Mouse (Mus musculus) T-helper 17 cell (primary cell): Measurements from ENCODE around the gene Rack1.

Experiments
- in situ Hi-C, 2 experiments: fragments of 300-600 bp; cut with MboI, MseI; formaldehyde crosslinking; loops; 1 replicate in 1 of 2; 2 replicates in 1 of 2; pipeline ENCODE4 v1.15.1; 2025; ENCODE audit warnings: high pct_unique_total_duplicates in 2 of 2

Gene Rack1

GRCm38 (mm10) chr11:48793184-48793583 lies 6.9 kb upstream of the Rack1 start:
- in situ Hi-C loops, result loop anchor here (5.0 kb wide), 2 partner anchors 59 to 64 kb away; no protein-coding TSS in a partner anchor

GRCm38 (mm10) chr11:48795221-48795620 lies 4.9 kb upstream of the Rack1 start:
- in situ Hi-C loops, result loop anchor here in 1 of 2 experiments (5.0 kb wide), 1 partner anchor 407 kb away; the partner anchor contains the start of gene Zfp62

DNA sequence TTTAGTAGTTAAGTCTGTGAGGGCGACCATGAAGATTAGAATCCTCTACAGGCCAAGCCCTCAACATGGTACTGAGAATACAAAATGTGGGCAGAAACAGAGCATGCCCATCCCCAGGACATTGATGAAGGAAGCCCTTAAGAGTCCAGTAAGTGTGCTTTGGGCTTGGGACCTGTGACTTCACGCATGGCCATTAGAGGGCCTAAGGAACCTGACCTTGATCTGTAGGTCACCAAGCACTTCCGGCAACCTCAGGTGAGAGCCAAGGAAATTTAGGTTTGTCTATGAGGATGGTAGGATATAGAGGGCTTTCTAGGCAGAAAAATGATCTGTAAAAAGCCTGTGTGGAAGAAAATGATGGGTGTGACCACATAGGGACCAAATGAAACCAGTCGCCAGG lies 3.8 kb upstream of the Rack1 start:
- in situ Hi-C loops, result loop anchor here in 1 of 2 experiments (5.0 kb wide), 1 partner anchor 406 kb away; the partner anchor contains the start of gene Zfp62

DNA sequence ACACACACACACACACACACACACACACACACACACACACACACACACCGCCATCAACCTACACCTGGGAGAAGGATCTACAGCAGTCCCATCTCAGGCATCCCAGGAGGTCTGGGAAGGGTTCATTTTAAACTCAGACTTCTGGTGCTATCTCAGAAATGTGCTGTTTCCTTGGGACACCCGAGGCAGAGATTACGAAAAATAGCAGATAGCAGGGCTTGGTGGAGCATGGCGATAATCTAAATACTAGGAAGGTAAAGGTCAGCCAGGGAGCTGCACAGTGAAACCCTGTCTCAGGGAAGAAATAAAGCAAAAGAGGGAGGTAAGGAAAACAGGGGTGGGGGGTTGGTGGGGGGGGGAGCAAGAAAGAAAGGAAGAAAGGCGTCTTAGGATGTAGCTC lies 2.8 kb upstream of the Rack1 start:
- in situ Hi-C loops, result loop anchor here in 1 of 2 experiments (5.0 kb wide), 1 partner anchor 405 kb away; the partner anchor contains the start of gene Zfp62

- in situ Hi-C loops, result loop anchor here in 1 of 2 experiments (5.0 kb wide), 1 partner anchor 404 kb away; the partner anchor contains the start of gene Zfp62
These were observed 1.8 kb upstream of the Rack1 start for GRCm38 (mm10) chr11:48798308-48798707.

DNA sequence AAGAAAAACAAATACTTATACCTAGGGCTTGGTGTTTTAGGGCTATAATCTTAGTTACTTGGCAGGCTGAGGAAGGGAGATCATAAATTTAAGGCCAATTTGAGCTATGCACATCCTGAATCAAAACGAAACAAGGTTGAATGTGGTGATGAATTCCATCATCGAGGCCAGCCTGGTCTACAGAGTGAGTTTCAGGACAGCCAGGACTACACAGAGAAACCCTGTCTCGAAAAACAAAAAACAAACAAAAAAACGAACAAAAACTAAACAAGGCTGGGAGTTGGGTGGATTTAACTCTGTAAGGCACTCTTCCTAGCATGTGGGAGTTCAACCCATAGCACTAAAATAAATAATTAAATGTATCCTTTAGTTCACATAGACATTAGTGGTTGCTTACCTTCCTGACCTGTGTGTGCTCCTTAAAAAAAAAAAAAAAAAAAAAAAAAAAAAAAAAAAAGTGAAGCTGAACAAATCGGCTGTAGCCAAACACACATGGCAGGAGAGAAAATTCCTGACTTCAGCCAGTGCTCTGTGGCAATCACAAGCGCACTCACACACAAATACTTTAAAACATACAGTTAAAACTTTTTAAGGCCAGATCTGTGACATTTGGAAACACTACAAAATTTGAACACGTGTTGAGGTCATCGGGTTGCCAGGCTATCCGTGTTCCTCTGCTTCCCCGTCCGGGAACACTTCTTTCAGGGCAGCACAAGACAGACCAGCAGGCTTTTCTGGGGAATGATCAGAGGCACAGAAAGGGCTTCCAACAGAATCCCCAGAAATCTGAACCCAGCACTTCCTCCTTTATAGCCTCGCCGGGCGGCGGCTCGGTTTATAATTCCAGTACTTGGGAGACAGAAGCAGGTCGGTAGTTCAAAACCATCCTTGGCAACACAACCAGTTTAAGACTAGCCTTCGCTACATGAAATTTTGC lies 880 bp upstream of the Rack1 start:
- in situ Hi-C loops, result loop anchor here in 1 of 2 experiments (5.0 kb wide), 1 partner anchor 403 kb away; the partner anchor contains the start of gene Zfp62

- in situ Hi-C loops, result loop anchor here (10.0 to 25.0 kb wide), 2 partner anchors 403 to 910 kb away; partner anchors contain the start of genes Cnot6 (in 1 of the 2) and Zfp62 (in 1 of the 2)
These were observed 2.0 kb downstream of the Rack1 start for GRCm38 (mm10) chr11:48801831-48802772.

DNA sequence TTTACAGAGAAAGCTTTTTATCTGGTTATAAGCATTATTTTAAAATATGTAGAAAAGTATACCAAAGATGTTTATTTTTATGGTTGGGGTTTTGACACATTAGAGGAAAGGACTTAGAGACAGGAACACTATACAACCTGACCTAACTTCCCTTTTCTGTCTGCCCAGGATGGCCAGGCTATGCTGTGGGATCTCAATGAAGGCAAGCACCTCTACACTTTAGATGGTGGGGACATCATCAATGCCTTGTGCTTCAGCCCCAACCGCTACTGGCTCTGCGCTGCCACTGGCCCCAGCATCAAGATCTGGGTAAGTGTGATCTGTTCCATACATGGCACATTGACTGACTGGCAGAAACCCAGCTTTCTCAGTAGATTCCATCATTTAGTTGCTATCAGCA lies 3.9 kb downstream of the Rack1 start:
- in situ Hi-C loops, result loop anchor here (10.0 to 25.0 kb wide), 2 partner anchors 401 to 908 kb away; partner anchors contain the start of genes Cnot6 (in 1 of the 2) and Zfp62 (in 1 of the 2)

- in situ Hi-C loops, result loop anchor here (10.0 to 25.0 kb wide), 2 partner anchors 400 to 907 kb away; partner anchors contain the start of genes Cnot6 (in 1 of the 2) and Zfp62 (in 1 of the 2)
These were observed 4.8 kb downstream of the Rack1 start for GRCm38 (mm10) chr11:48804922-48805321.

DNA sequence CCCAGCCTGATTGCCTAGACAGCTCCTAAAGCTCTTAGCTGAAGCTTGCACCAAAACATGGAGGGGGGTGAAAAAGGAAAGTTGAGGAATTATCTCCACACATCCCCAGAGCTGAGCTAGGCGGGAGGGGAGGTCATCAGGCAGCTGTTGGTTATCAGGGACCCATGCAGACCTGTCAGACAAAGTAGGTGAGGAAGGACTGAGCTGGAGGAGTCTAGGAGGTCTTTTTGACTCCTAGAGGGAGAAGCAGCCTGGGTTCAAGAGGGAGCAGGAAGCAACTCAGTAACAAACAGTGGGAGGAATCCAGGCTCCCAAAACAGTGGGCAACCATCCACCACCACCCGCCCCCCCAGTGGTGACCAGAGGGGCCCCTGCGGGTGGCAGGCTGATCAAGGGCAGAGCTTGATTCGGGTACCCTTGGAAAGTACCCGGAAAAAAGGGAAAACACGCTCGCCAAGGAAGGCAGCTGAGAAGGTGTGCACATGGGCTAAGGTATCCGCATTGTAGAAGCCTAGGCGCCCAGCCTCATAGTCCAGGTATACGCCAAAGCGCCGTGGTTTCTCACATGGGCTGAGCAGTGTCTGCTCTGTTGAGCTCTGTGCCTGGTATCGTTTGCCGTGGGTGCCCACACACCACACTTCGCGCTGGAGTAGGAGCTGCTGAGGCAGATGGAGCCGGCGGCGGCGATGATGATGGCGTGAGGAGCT lies 6.9 kb downstream of the Rack1 start:
- in situ Hi-C loops, result loop anchor here (10.0 to 25.0 kb wide), 2 partner anchors 398 to 905 kb away; partner anchors contain the start of genes Cnot6 (in 1 of the 2) and Zfp62 (in 1 of the 2)

DNA sequence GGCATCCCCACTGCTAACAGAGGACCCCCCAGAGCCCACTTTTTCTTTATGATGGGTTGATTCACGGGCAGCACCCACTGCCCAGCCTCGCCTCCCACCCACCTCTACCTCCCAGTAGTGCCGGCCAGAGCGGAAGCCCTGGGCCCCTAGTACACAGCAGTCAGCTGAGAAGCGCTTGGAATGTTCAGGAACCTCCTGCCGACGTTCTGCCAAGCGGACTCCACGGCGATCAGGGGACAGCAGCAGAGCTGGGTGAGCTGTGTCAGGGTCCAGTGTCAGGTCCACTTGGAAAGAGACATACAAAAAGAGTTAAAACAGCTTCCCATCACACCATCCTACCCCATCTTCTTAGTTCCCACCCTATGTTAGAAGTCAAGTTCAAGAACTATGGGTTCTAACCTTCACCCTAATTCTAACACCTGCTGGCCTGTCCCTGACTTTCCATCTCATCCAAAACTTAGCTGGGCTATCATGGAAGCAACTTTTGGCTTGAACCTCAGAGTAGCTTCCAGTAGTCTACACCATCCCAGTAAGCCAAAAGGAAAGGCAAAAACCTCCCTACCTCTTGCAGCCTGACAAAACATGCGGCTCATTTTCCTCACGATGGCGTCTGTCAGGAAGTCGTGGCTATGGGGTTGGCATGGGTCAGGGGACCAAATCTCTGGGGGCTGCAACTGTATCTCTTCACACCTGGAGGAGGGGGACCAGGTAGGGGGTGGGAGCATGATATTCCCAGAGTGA lies 7.6 kb downstream of the Rack1 start:
- in situ Hi-C loops, result loop anchor here (10.0 to 25.0 kb wide), 2 partner anchors 397 to 905 kb away; partner anchors contain the start of genes Cnot6 (in 1 of the 2) and Zfp62 (in 1 of the 2)

GRCm38 (mm10) chr11:48808304-48808646 lies 8.1 kb downstream of the Rack1 start:
- in situ Hi-C loops, result loop anchor here (10.0 to 25.0 kb wide), 2 partner anchors 397 to 904 kb away; partner anchors contain the start of genes Cnot6 (in 1 of the 2) and Zfp62 (in 1 of the 2)

GRCm38 (mm10) chr11:48808737-48809433 lies 8.8 kb downstream of the Rack1 start:
- in situ Hi-C loops, result loop anchor here (10.0 to 25.0 kb wide), 2 partner anchors 396 to 903 kb away; partner anchors contain the start of genes Cnot6 (in 1 of the 2) and Zfp62 (in 1 of the 2)

DNA sequence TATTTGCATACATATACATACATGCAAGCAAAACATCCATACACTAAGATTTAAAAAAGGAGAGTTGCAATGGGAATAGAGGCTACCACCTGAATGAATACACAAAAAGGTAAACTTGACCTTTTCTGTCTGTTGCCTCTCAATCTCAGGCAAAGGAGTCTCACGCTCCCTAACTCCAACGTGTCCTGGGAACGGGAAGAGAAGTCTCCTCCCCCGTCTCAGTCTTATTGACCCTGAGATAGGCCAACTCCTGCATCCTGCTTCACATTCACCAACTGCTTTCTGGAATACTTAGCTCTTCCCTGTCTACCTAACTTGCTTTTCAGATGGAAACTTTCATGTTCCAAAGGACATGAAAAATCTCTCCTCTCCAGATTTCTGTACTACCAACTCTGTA lies 9.3 kb downstream of the Rack1 start:
- in situ Hi-C loops, result loop anchor here (10.0 to 25.0 kb wide), 2 partner anchors 395 to 903 kb away; partner anchors contain the start of genes Cnot6 (in 1 of the 2) and Zfp62 (in 1 of the 2)

DNA sequence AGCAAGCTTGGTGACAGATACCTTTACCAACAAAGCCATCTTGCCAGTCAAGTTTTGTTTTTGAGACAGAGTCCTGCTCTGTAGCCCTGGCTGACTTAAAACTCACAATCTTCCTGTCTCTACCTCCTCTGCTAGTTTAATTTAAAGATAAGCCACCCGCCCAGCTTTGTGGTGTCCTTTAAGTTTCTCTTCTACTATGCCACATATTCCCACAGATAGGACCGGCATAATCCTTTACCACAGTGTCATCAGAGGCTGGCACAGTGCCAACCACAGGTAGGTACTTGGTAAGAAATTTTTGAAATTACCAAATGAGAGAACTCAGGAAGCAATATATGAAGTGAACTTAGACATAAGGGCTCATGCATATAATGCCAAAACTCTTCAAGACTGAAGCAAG lies 10.0 kb downstream of the Rack1 start:
- in situ Hi-C loops, result loop anchor here in 1 of 2 experiments (25.0 kb wide), 1 partner anchor 902 kb away; the partner anchor contains the start of gene Cnot6

DNA sequence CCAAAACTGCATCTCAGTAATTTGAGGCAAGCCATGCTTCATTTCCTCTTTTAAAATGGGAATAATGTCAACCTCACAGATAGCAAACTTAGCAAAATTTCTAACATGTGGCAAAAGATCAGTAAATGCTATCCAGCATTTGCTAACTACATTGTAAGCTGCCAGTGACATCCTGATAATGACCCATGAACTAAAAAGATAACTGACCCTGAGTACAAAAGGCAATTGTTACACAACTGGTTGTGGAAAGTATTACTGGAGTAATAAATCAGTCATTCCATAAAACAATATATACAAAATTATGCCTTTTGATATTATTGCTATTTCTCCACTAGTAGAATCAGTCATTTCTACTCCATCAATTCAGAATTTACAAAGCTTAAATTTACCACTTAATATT lies 13.7 kb downstream of the Rack1 start:
- in situ Hi-C loops, result loop anchor here in 1 of 2 experiments (25.0 kb wide), 1 partner anchor 899 kb away; the partner anchor contains the start of gene Cnot6

DNA sequence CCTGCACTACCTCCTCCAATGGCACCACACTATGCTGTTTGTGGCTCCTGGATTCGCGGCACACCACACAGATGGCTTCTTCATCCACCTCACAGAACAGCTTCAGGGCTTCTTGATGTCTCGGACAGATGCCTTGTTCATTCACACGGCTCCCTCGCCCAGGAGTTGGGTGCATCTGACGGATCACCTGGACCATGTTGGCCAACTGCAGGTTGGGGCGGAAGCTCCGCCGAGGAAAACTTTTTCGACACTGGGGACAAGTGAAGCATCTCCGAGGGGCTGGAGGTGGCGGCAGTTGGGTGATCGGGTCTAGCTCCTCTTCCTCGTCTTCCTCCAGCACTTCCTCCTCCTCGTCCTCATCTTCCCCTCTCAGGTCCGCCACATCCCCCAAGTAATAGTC lies 15.7 kb downstream of the Rack1 start:
- in situ Hi-C loops, result loop anchor here in 1 of 2 experiments (25.0 kb wide), 1 partner anchor 896 kb away; the partner anchor contains the start of gene Cnot6

DNA sequence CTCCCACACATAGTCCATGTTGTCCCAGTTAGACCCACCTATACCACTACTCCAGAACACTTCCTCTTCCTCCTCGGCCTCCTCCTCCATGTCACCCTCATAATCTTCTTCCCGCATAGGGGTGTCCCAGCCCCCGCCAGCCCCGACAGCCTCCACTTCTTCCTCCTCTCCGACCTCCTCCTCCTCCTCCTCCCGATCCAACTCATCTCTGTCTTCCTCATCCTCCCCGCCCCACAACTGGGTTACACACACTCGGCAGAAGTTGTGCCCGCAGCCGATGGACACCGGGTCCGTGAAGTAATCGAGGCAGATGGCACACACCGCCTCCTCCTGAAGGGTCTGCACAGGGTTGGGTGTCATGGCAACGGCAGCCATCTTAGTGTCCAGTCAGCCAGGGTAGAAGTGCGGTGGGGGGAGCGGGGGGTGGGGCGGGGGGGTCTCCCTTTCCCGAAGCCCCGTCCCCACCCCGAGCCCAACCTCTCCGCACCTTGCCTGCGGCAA lies 16.2 kb downstream of the Rack1 start:
- in situ Hi-C loops, result loop anchor here in 1 of 2 experiments (25.0 kb wide), 1 partner anchor 896 kb away; the partner anchor contains the start of gene Cnot6
